In the genomic region with DNA sequence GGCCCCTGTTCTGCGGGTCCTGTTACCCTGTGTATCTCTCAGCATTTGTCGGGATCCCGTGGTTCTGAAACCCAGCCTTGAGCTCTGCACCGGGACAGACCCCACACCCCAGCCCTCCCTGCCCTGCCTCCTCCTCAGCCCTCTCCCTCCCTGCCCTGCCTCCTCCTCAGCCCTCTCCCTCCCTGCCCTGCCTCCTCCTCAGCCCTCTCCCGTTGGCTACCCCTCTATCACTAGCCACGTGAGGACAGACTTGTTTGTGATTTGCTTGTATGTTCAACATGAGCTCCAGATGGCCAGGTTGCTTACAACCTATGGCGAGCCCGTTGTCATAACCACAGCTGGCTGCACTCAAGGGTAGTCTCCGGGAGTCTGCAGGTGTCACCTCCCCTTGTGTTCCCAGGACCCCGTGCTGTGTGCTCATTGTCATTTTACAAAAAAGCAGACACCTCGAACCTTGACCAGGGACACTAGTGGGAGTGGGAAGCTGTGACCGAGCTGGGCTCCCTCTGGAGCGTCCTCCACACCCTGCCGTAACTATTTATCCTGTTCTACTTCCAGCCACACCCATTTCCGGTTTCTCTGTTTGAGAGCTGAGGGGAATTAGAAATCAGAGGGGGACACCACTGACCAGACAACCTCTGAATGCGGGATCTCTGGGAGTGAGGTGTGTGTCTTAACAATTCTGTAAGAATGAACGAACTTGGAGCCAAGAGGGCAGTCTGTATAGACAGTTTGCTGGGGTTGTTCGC, we compare ENCODE assay signal across 14 mouse cellular contexts. TPM values are rescaled to one million over a fixed set of nuclear protein-coding genes. Genes with fewer than 3 reads are reported as not detected.
DNase-seq lines count a peak whose midpoint lies in the region; ATAC-seq and TF ChIP-seq lines count a peak whose summit lies in the region.
"Had no signal": no experiment of that assay in that cellular context is flagged by ENCODE, and none has a peak within 500 bp of the region (broad histone marks: within the 10 kb centered on the region; RNA-seq: fewer than 3 reads in every experiment).

No protein-coding gene starts in this region.

- WGBS in hindbrain, embryonic 10.5 days, result 36% methylated on average over 18 of the region's 18 CpGs
- 38% methylated on average over 18 of the region's 18 CpGs for WGBS in hindbrain, embryonic 12.5 days
- 28% methylated on average over 18 of the region's 18 CpGs for WGBS in hindbrain, postnatal 0 days
- 14% methylated on average over 18 of the region's 18 CpGs for WGBS in stomach, embryonic 16.5 days

- no peak for ATAC-seq in hindbrain, embryonic 12.5 days (ENCODE audit: low FRiP score)
- peak; percentile 61 for ATAC-seq in hindbrain, postnatal 0 days
- no peak for ATAC-seq in stomach, embryonic 16.5 days (ENCODE audit: insufficient read depth, low FRiP score)

- DNase-seq in hindbrain, embryonic 10.5 days (ENCODE audit: low spot score), result no peak
- DNase-seq in thymus, postnatal 0 days (ENCODE audit: low spot score), result peak; percentile 61
- no peak for DNase-seq in thymus, postnatal 25 days
- peak; percentile 47 for DNase-seq in hindbrain, postnatal 0 days (ENCODE audit: low spot score)
- DNase-seq in spleen, adult 18-20 months, result no peak
- no peak for DNase-seq in right cerebral cortex, adult 18-20 months
- DNase-seq: adrenal gland, postnatal 36 days; cerebellum, adult 9-10 months; right cerebral cortex, postnatal 4 days had no signal

- H3K9me3 ChIP-seq in hindbrain, embryonic 10.5 days, result no peaks in the 10 kb centered on the region
- H3K9me3 ChIP-seq in hindbrain, embryonic 12.5 days (replicated peaks), result no peaks in the 10 kb centered on the region
- no peaks in the 10 kb centered on the region for H3K9me3 ChIP-seq in hindbrain, postnatal 0 days (ENCODE audit: low read length)
- no peaks in the 10 kb centered on the region for H3K9me3 ChIP-seq in stomach, embryonic 16.5 days (replicated peaks; ENCODE audit: control insufficient read depth, low read length)

- H3K4me1 ChIP-seq in hindbrain, embryonic 10.5 days (replicated peaks), result peaks cover 48% of the 10 kb centered on the region
- H3K4me1 ChIP-seq in hindbrain, embryonic 12.5 days, result peaks cover 39% of the 10 kb centered on the region
- no peaks in the 10 kb centered on the region for H3K4me1 ChIP-seq in hindbrain, postnatal 0 days (ENCODE audit: insufficient read depth, low read length)
- H3K4me1 ChIP-seq in stomach, embryonic 16.5 days (ENCODE audit: control insufficient read depth, insufficient read depth, low read length), result peaks cover 10% of the 10 kb centered on the region

- H3K36me3 ChIP-seq in hindbrain, embryonic 10.5 days, result no peaks in the 10 kb centered on the region
- no peaks in the 10 kb centered on the region for H3K36me3 ChIP-seq in hindbrain, embryonic 12.5 days
- no peaks in the 10 kb centered on the region for H3K36me3 ChIP-seq in hindbrain, postnatal 0 days (ENCODE audit: insufficient read depth, low read length)
- no peaks in the 10 kb centered on the region for H3K36me3 ChIP-seq in stomach, embryonic 16.5 days (ENCODE audit: control insufficient read depth, insufficient read depth, low read length)

- no peak for TF ChIP-seq CTCF in hindbrain, postnatal 0 days (IDR thresholded peaks at IDR 0.05; ENCODE audit: low read depth)

- peaks cover 31% of the 10 kb centered on the region for H3K27me3 ChIP-seq in hindbrain, embryonic 10.5 days (ENCODE audit: insufficient read depth, poor library complexity, severe bottlenecking)
- 0 out of 2 replicates have a peak, but pooled peaks cover 5% of the 10 kb centered on the region for H3K27me3 ChIP-seq in hindbrain, embryonic 12.5 days
- H3K27me3 ChIP-seq in hindbrain, postnatal 0 days (ENCODE audit: insufficient read depth, low read length), result no peaks in the 10 kb centered on the region
- no peaks in the 10 kb centered on the region for H3K27me3 ChIP-seq in stomach, embryonic 16.5 days (ENCODE audit: control insufficient read depth, insufficient read depth, low read length)

- H3K4me3 ChIP-seq in hindbrain, embryonic 10.5 days, result no peak overlapping the region
- no peak overlapping the region for H3K4me3 ChIP-seq in hindbrain, embryonic 12.5 days
- H3K4me3 ChIP-seq in hindbrain, postnatal 0 days (ENCODE audit: low read length), result no peak overlapping the region
- H3K4me3 ChIP-seq in stomach, embryonic 16.5 days (replicated peaks; ENCODE audit: low read length), result 0 out of 2 replicates have a peak overlapping the region, but pooled peaks have one; percentile 8
- H3K4me3 ChIP-seq: myocyte had no signal

- no peak overlapping the region for H3K9ac ChIP-seq in hindbrain, embryonic 12.5 days
- no peak overlapping the region for H3K9ac ChIP-seq in hindbrain, postnatal 0 days (replicated peaks; ENCODE audit: low read length)
- peak overlapping the region; percentile 26; the same call in 1 of the 2 replicates for H3K9ac ChIP-seq in stomach, embryonic 16.5 days (ENCODE audit: low read length)
- H3K9ac ChIP-seq: liver, embryonic 14.5 days had no signal

- no peak overlapping the region for H3K4me2 ChIP-seq in hindbrain, embryonic 12.5 days (replicated peaks)
- H3K4me2 ChIP-seq in hindbrain, postnatal 0 days (ENCODE audit: low read depth, low read length), result no peak overlapping the region
- peak overlapping the region; percentile 45 for H3K4me2 ChIP-seq in stomach, embryonic 16.5 days (ENCODE audit: low read depth, low read length)

- H3K27ac ChIP-seq in hindbrain, embryonic 10.5 days, result peak overlapping the region; percentile 57
- no peak overlapping the region for H3K27ac ChIP-seq in hindbrain, embryonic 12.5 days
- no peak overlapping the region for H3K27ac ChIP-seq in hindbrain, postnatal 0 days
- no peak overlapping the region for H3K27ac ChIP-seq in stomach, embryonic 16.5 days (ENCODE audit: low read length)
- H3K27ac ChIP-seq: liver, embryonic 14.5 days had no signal

RNA-seq across cellular contexts. Expression of gene Nxph3, which starts 26.4 kb away (rescaled TPM):
- 0.46 and 0.75 TPM in 2 replicates for polyA plus RNA-seq in hindbrain, embryonic 10.5 days (2016; fragmentation: Nextera tagmentation; extraction: Ambion mirVana)
- polyA plus RNA-seq in hindbrain, embryonic 12.5 days (2016; fragmentation: Nextera tagmentation; extraction: Ambion mirVana), result 0.75 and 0.81 TPM in 2 replicates
- polyA plus RNA-seq in thymus, postnatal 0 days (2015; fragmentation: Nextera tagmentation; extraction: Ambion mirVana), result 0.09 TPM in 1 of 2 replicates, not detected in the other
- 21.4 and 23.6 TPM in 2 replicates for total RNA-seq in hindbrain, postnatal 0 days (2014; rRNA removed)
- 3.7 and 4.1 TPM in 2 replicates for polyA plus RNA-seq in hindbrain, postnatal 0 days (2015; fragmentation: Nextera tagmentation; extraction: Ambion mirVana)
- polyA plus RNA-seq in stomach, embryonic 16.5 days (2015; fragmentation: Nextera tagmentation; extraction: Ambion mirVana), result 0.50 and 0.62 TPM in 2 replicates
- total RNA-seq: MEL had no signal

RNA-seq across cellular contexts. Expression of gene Ngfr, which starts 46.7 kb away (rescaled TPM):
- 28.7 and 51.6 TPM in 2 replicates for polyA plus RNA-seq in hindbrain, embryonic 10.5 days (2016; fragmentation: Nextera tagmentation; extraction: Ambion mirVana)
- polyA plus RNA-seq in hindbrain, embryonic 12.5 days (2016; fragmentation: Nextera tagmentation; extraction: Ambion mirVana), result 38.6 and 41.3 TPM in 2 replicates
- polyA plus RNA-seq in thymus, postnatal 0 days (2015; fragmentation: Nextera tagmentation; extraction: Ambion mirVana), result 1.1 and 1.2 TPM in 2 replicates
- 53.2 and 66.9 TPM in 2 replicates for total RNA-seq in hindbrain, postnatal 0 days (2014; rRNA removed)
- polyA plus RNA-seq in hindbrain, postnatal 0 days (2015; fragmentation: Nextera tagmentation; extraction: Ambion mirVana), result 25.4 and 31.0 TPM in 2 replicates
- 13.2 and 15.0 TPM in 2 replicates for polyA plus RNA-seq in stomach, embryonic 16.5 days (2015; fragmentation: Nextera tagmentation; extraction: Ambion mirVana)
- total RNA-seq: MEL had no signal

Comparison
In these comparisons a context has a peak if more than half of its experiments do, and no peak if none do; other contexts are left out.
1. DNase-seq: peak in thymus, postnatal 0 days (single experiment) and hindbrain, postnatal 0 days (single experiment); none in hindbrain, embryonic 10.5 days (single experiment), thymus, postnatal 25 days (single experiment), spleen, adult 18-20 months (0 of 2) and right cerebral cortex, adult 18-20 months (single experiment).